Mouse (Mus musculus): ENCODE data around the gene Lhfpl5. TPM values are rescaled to one million over a fixed set of nuclear protein-coding genes. Genes with fewer than 3 reads are reported as not detected.
"Not testable (repeated sequence)": the region's sequence is repeated elsewhere in the genome, so short reads cannot be mapped to it uniquely, and the experiment has no call there.

Gene Lhfpl5
- polyA plus RNA-seq, 1 experiment from 2014 or later: 26.9 TPM

GRCm38 (mm10) chr17:28537881-28538280, 37.6 kb upstream of the Lhfpl5 start:
- H3K4me3 ChIP-seq (ENCODE audit: low read length): no peak overlapping the region
- H3K9me3 ChIP-seq (ENCODE audit: control insufficient read depth, low read length): peaks cover 9% of the 10 kb centered on the region
- H3K4me1 ChIP-seq (ENCODE audit: control insufficient read depth, insufficient read depth, low read depth, low read length): no peaks in the 10 kb centered on the region
- ATAC-seq: no peak
- 49% methylated on average over 12 of the region's 12 CpGs for WGBS
- no peaks in the 10 kb centered on the region for H3K36me3 ChIP-seq (ENCODE audit: control insufficient read depth, insufficient read depth, low read length)
- H3K9ac ChIP-seq (ENCODE audit: low read depth, low read length): no peak overlapping the region
- no peak overlapping the region for H3K4me2 ChIP-seq (ENCODE audit: low read length)
- H3K27me3 ChIP-seq (replicated peaks; ENCODE audit: control insufficient read depth, insufficient read depth, low read length): peaks cover 2% of the 10 kb centered on the region; the same call in 1 of the 2 replicates
- H3K27ac ChIP-seq (ENCODE audit: low read depth, low read length): no peak overlapping the region

DNA sequence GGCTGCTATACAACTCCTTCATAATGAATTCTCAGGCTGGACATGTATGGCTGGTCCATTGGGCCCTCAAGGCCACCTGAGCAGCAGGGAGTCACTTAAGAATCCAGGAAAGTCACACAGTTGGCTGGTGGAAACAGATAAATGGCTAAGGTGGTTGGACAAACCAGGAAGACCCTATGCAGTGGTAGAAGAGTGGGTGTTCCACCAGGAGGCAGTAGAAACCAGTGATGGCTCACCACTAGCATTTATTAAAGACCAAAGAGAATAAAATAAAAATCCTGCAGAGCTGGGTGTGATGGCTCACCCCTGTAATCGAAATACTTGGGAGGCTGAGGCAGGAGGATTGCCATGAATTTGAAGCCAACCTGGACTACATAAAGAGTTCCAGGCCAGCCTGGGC, 28.5 kb upstream of the Lhfpl5 start:
- no peak overlapping the region for H3K4me3 ChIP-seq (ENCODE audit: low read length)
- WGBS: 87% methylated on average over 1 of the region's 1 CpGs
- H3K4me1 ChIP-seq (ENCODE audit: control insufficient read depth, insufficient read depth, low read depth, low read length): no peaks in the 10 kb centered on the region
- H3K27me3 ChIP-seq (replicated peaks; ENCODE audit: control insufficient read depth, insufficient read depth, low read length): no peaks in the 10 kb centered on the region
- H3K36me3 ChIP-seq (ENCODE audit: control insufficient read depth, insufficient read depth, low read length): no peaks in the 10 kb centered on the region
- H3K4me2 ChIP-seq (ENCODE audit: low read length): no peak overlapping the region
- no peak for ATAC-seq
- H3K27ac ChIP-seq (ENCODE audit: low read depth, low read length): no peak overlapping the region
- H3K9ac ChIP-seq (ENCODE audit: low read depth, low read length): no peak overlapping the region
- peaks cover under 1% of the 10 kb centered on the region; the same call in 1 of the 2 replicates for H3K9me3 ChIP-seq (ENCODE audit: control insufficient read depth, low read length)

- H3K27me3 ChIP-seq (replicated peaks; ENCODE audit: control insufficient read depth, insufficient read depth, low read length): no peaks in the 10 kb centered on the region
- H3K9ac ChIP-seq (ENCODE audit: low read depth, low read length): no peak overlapping the region
- H3K36me3 ChIP-seq (ENCODE audit: control insufficient read depth, insufficient read depth, low read length): no peaks in the 10 kb centered on the region
- ATAC-seq: no peak
- no peak overlapping the region for H3K4me3 ChIP-seq (ENCODE audit: low read length)
- WGBS: 76% methylated on average over 11 of the region's 11 CpGs
- no peak overlapping the region for H3K4me2 ChIP-seq (ENCODE audit: low read length)
- no peaks in the 10 kb centered on the region for H3K9me3 ChIP-seq (ENCODE audit: control insufficient read depth, low read length)
- H3K4me1 ChIP-seq (ENCODE audit: control insufficient read depth, insufficient read depth, low read depth, low read length): no peaks in the 10 kb centered on the region; the same call in 1 of the 2 replicates
- H3K27ac ChIP-seq (ENCODE audit: low read depth, low read length): no peak overlapping the region
These were observed 26.9 kb upstream of the Lhfpl5 start for GRCm38 (mm10) chr17:28548550-28548949.

- Histone ChIP-seq H3K4me3 (ENCODE audit: low read length) (no peak within 1 kb of the TSS), H3K27ac (ENCODE audit: low read depth, low read length) (no peak within 1 kb of the TSS), H3K27me3 (replicated peaks; ENCODE audit: control insufficient read depth, insufficient read depth, low read length) (no peaks in the 10 kb centered on the region), H3K9me3 (ENCODE audit: control insufficient read depth, low read length) (no peaks in the 10 kb centered on the region), H3K9ac (ENCODE audit: low read depth, low read length) (no peak within 1 kb of the TSS), H3K4me1 (ENCODE audit: control insufficient read depth, insufficient read depth, low read depth, low read length) (no peaks in the 10 kb centered on the region; the same call in 1 of the 2 replicates), H3K36me3 (ENCODE audit: control insufficient read depth, insufficient read depth, low read length) (no peaks in the 10 kb centered on the region), H3K4me2 (ENCODE audit: low read length) (no peak within 1 kb of the TSS)
- ATAC-seq: no peak
- 76% methylated on average over 14 of the region's 14 CpGs for WGBS
These were observed 26.3 kb upstream of the Lhfpl5 start, which contains the start of gene Clpsl2 for GRCm38 (mm10) chr17:28549111-28549510. Gene Clpsl2, plus strand, starts transcription at chr17:28549411.

GRCm38 (mm10) chr17:28553040-28553793, 22.2 kb upstream of the Lhfpl5 start:
- H3K27me3 ChIP-seq (replicated peaks; ENCODE audit: control insufficient read depth, insufficient read depth, low read length): no peaks in the 10 kb centered on the region
- H3K4me1 ChIP-seq (ENCODE audit: control insufficient read depth, insufficient read depth, low read depth, low read length): no peaks in the 10 kb centered on the region; the same call in none of the 2 replicates
- 8% methylated on average over 14 of the region's 14 CpGs for WGBS
- no peak overlapping the region for H3K9ac ChIP-seq (ENCODE audit: low read depth, low read length)
- no peak overlapping the region for H3K27ac ChIP-seq (ENCODE audit: low read depth, low read length)
- H3K36me3 ChIP-seq (ENCODE audit: control insufficient read depth, insufficient read depth, low read length): no peaks in the 10 kb centered on the region
- no peak for ATAC-seq
- H3K4me2 ChIP-seq (ENCODE audit: low read length): no peak overlapping the region
- no peaks in the 10 kb centered on the region for H3K9me3 ChIP-seq (ENCODE audit: control insufficient read depth, low read length)
- H3K4me3 ChIP-seq (ENCODE audit: low read length): no peak overlapping the region

- H3K4me1 ChIP-seq (ENCODE audit: control insufficient read depth, insufficient read depth, low read depth, low read length); H3K9ac ChIP-seq (ENCODE audit: low read depth, low read length); H3K9me3 ChIP-seq (ENCODE audit: control insufficient read depth, low read length); ATAC-seq; H3K27ac ChIP-seq (ENCODE audit: low read depth, low read length); H3K4me3 ChIP-seq (ENCODE audit: low read length); H3K4me2 ChIP-seq (ENCODE audit: low read length); H3K27me3 ChIP-seq (replicated peaks; ENCODE audit: control insufficient read depth, insufficient read depth, low read length); H3K36me3 ChIP-seq (ENCODE audit: control insufficient read depth, insufficient read depth, low read length): not testable (repeated sequence)
- WGBS: 89% methylated on average over 4 of the region's 4 CpGs
These were observed 21.4 kb upstream of the Lhfpl5 start for GRCm38 (mm10) chr17:28554021-28554420.

GRCm38 (mm10) chr17:28556635-28557396, 18.6 kb upstream of the Lhfpl5 start:
- no peaks in the 10 kb centered on the region for H3K36me3 ChIP-seq (ENCODE audit: control insufficient read depth, insufficient read depth, low read length)
- no peak for ATAC-seq
- H3K27me3 ChIP-seq (replicated peaks; ENCODE audit: control insufficient read depth, insufficient read depth, low read length): no peaks in the 10 kb centered on the region
- H3K9me3 ChIP-seq (ENCODE audit: control insufficient read depth, low read length): no peaks in the 10 kb centered on the region
- 50% methylated on average over 6 of the region's 6 CpGs for WGBS
- no peak overlapping the region for H3K27ac ChIP-seq (ENCODE audit: low read depth, low read length)
- H3K9ac ChIP-seq (ENCODE audit: low read depth, low read length): no peak overlapping the region
- no peaks in the 10 kb centered on the region; the same call in none of the 2 replicates for H3K4me1 ChIP-seq (ENCODE audit: control insufficient read depth, insufficient read depth, low read depth, low read length)
- no peak overlapping the region for H3K4me2 ChIP-seq (ENCODE audit: low read length)
- no peak overlapping the region for H3K4me3 ChIP-seq (ENCODE audit: low read length)

GRCm38 (mm10) chr17:28557772-28558171, 17.7 kb upstream of the Lhfpl5 start:
- no peak overlapping the region for H3K4me3 ChIP-seq (ENCODE audit: low read length)
- no peaks in the 10 kb centered on the region for H3K36me3 ChIP-seq (ENCODE audit: control insufficient read depth, insufficient read depth, low read length)
- H3K27ac ChIP-seq (ENCODE audit: low read depth, low read length): no peak overlapping the region
- no peaks in the 10 kb centered on the region for H3K9me3 ChIP-seq (ENCODE audit: control insufficient read depth, low read length)
- no peaks in the 10 kb centered on the region; the same call in none of the 2 replicates for H3K4me1 ChIP-seq (ENCODE audit: control insufficient read depth, insufficient read depth, low read depth, low read length)
- no peak overlapping the region for H3K9ac ChIP-seq (ENCODE audit: low read depth, low read length)
- ATAC-seq: no peak
- H3K27me3 ChIP-seq (replicated peaks; ENCODE audit: control insufficient read depth, insufficient read depth, low read length): no peaks in the 10 kb centered on the region
- 81% methylated on average over 6 of the region's 6 CpGs for WGBS
- H3K4me2 ChIP-seq (ENCODE audit: low read length): no peak overlapping the region

GRCm38 (mm10) chr17:28560598-28560997, 14.8 kb upstream of the Lhfpl5 start, which contains the start of gene Clps:
Gene Clps, minus strand, starts transcription at chr17:28560766.
- no peaks in the 10 kb centered on the region for H3K9me3 ChIP-seq (ENCODE audit: control insufficient read depth, low read length)
- H3K27ac ChIP-seq (ENCODE audit: low read depth, low read length): no peak within 1 kb of the TSS
- 94% methylated on average over 4 of the region's 4 CpGs for WGBS
- no peak within 1 kb of the TSS for H3K4me2 ChIP-seq (ENCODE audit: low read length)
- ATAC-seq: no peak
- H3K36me3 ChIP-seq (ENCODE audit: control insufficient read depth, insufficient read depth, low read length): no peaks in the 10 kb centered on the region
- H3K4me1 ChIP-seq (ENCODE audit: control insufficient read depth, insufficient read depth, low read depth, low read length): no peaks in the 10 kb centered on the region; the same call in 1 of the 2 replicates
- H3K4me3 ChIP-seq (ENCODE audit: low read length): no peak within 1 kb of the TSS
- no peak within 1 kb of the TSS for H3K9ac ChIP-seq (ENCODE audit: low read depth, low read length)
- H3K27me3 ChIP-seq (replicated peaks; ENCODE audit: control insufficient read depth, insufficient read depth, low read length): no peaks in the 10 kb centered on the region

Measured in hindbrain, embryonic 16.5 days (tissue).